Mouse (Mus musculus) forebrain, embryonic 10.5 days (tissue): Measurements from ENCODE around the gene Apela. TPM values are rescaled to one million over a fixed set of nuclear protein-coding genes. Genes with fewer than 3 reads are reported as not detected.
A peak's percentile ranks its signal among the peaks of the same experiment; 100 is the strongest.

ENCODE experiments used
- DNase-seq: peaks from one replicate; pipeline ENCODE4 v3.0.0-alpha.2; 2017; ENCODE audit warnings: low spot score; ENCODE audit errors: extremely low spot score
- H3K27ac ChIP-seq: fragments of 300-500 bp; sonication (generic); 2 replicates; pipeline ENCODE4 v1.5.1; 2016; ENCODE audit warnings: mild to moderate bottlenecking
- H3K27me3 ChIP-seq: fragments of 300-500 bp; sonication (generic); 2 replicates; pipeline ENCODE4 v1.6.1; 2016; ENCODE audit warnings: mild to moderate bottlenecking; ENCODE audit not compliant: poor library complexity, severe bottlenecking
- H3K36me3 ChIP-seq: fragments of 300-500 bp; sonication (generic); replicated peaks from 2 replicates; pipeline ENCODE4 v1.6.1; 2016; ENCODE audit warnings: mild to moderate bottlenecking, moderate library complexity
- H3K4me1 ChIP-seq: fragments of 300-500 bp; sonication (generic); 2 replicates; pipeline ENCODE4 v1.6.1; 2016
- H3K4me3 ChIP-seq: fragments of 300-500 bp; sonication (generic); 2 replicates; pipeline ENCODE4 v1.5.1; 2016; ENCODE audit warnings: mild to moderate bottlenecking, moderate library complexity
- H3K9me3 ChIP-seq: fragments of 300-500 bp; sonication (generic); 2 replicates; pipeline ENCODE4 v1.6.1; 2016; ENCODE audit warnings: mild to moderate bottlenecking, moderate library complexity
- WGBS: fragments of 180-500 bp; shearing (Covaris S2); methylation state at CpG from one replicate; pipeline ENCODE4 v1.1.7; 2016; 5-methylcytosine and 5-hydroxymethylcytosine counted together
- polyA plus RNA-seq: library from polyadenylated mRNA; unstranded; fragments of >200 nt; fragmentation: Nextera tagmentation; extraction: Ambion mirVana; gene quantifications from 2 replicates; pipeline ENCODE4 v1.2.1, GENCODE M21; 2016

Apela gene
- 2.7 and 3.1 TPM in 2 replicates for polyA plus RNA-seq

DNA sequence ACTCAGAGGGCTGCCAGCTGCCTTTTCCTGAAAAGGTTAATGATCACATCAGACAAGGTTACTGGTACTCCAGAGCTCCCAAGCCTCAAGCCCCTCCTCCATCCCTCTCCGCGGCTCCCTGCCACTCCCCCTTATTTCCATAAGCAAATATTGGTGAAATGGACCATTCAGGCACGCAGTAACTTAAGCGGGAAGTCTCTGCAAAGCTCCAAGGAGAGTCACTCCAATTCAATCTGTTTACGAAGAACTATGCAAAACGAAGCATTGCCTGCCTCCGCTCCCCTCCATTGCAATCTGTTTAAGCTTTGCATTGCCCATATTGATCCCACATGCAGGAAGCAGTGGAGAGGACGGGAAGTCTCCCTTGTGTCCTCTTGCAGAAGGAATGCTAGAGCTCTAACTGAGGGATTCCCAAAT lies at the start of gene Apela:
Apela (minus strand) TSS at position 220 of the 417 bp plus-strand sequence.
- peaks cover 46% of the 10 kb centered on the region for H3K4me1 ChIP-seq
- H3K36me3 ChIP-seq: no peaks in the 10 kb centered on the region
- DNase-seq: peak; percentile 46
- WGBS: 1% methylated on average over 8 of the region's 8 CpGs
- H3K4me3 ChIP-seq: peak within 1 kb of the TSS; percentile 49
- H3K27ac ChIP-seq: no peak within 1 kb of the TSS; the same call in 1 of the 2 replicates
- H3K9me3 ChIP-seq: no peaks in the 10 kb centered on the region
- H3K27me3 ChIP-seq: peaks cover 4% of the 10 kb centered on the region; the same call in 1 of the 2 replicates

DNA sequence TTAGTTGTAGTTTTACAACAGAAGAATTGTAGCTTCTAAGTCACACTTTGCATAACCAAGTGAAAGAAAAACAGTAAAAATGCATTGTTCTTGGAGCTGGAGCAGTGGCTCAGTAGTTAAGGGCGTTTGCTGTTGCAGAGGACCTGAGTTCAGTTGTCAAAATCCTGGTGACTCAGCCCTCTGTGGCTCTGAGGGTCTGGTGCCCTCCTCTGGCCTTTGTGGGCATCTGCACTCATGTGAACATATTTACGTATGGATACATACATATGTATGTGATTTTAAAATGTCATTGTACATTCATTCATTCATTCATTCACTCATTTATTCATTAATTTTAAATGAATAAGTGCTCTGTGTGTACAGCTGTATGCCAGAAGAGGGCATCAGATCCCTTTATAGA lies 48.5 kb upstream of the Apela start:
- Histone ChIP-seq H3K4me1 (peaks cover 14% of the 10 kb centered on the region), H3K4me3 (no peak overlapping the region), H3K36me3 (no peaks in the 10 kb centered on the region), H3K27ac (no peak overlapping the region), H3K9me3 (no peaks in the 10 kb centered on the region), H3K27me3 (no peaks in the 10 kb centered on the region)
- DNase-seq: no peak
- whole genome bisulfite sequencing: 81% methylated on average over 2 of the region's 2 CpGs

DNA sequence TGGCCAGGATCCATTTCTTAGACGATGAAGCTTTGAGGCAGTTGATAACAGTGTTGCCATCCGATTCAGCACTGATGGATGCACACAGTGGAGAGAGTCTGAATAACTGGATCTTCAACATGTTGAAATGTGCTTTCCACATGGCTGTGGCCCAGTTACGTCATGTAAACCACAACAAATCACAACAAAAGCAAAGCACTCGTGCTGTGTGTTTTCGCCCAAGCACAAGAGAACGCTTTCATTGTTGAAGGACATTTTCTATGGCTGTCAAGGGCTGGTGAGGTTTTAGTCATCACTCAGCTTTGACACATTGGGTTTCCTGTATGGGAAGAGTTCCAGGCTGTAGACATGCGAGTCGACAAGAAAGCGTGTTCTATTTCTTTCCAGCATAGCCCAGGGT lies 43.6 kb upstream of the Apela start:
- H3K4me1 ChIP-seq: peaks cover 14% of the 10 kb centered on the region
- 93% methylated on average over 9 of the region's 9 CpGs for WGBS
- H3K36me3 ChIP-seq: no peaks in the 10 kb centered on the region
- no peak for DNase-seq
- H3K9me3 ChIP-seq: no peaks in the 10 kb centered on the region
- no peak overlapping the region for H3K27ac ChIP-seq
- H3K4me3 ChIP-seq: no peak overlapping the region
- H3K27me3 ChIP-seq: no peaks in the 10 kb centered on the region

DNA sequence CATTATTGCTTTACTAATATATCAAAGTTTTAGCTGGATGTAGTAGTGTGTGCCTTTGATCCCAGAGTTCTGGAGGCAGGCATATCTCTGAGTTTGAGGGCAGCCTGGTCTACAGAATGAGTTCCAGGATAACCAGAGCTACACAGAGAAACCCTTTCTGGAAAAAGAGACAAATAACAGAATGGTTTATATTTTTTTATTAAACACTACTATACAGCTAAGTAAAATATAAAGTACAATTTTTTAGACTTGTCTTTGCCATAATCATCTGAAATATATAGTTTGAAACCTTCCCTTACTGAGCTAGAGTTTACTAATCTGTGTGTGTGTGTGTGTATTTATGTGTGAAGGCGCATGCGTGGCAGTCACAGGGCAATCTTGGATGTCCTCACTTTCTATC lies 37.6 kb upstream of the Apela start, which contains the start of gene Gm10663:
Gm10663 (plus strand) TSS at position 301 of the 400 bp plus-strand sequence.
- DNase-seq: no peak
- no peaks in the 10 kb centered on the region for H3K36me3 ChIP-seq
- H3K4me1 ChIP-seq: no peaks in the 10 kb centered on the region
- no peak within 1 kb of the TSS for H3K4me3 ChIP-seq
- H3K9me3 ChIP-seq: no peaks in the 10 kb centered on the region
- whole genome bisulfite sequencing: 89% methylated on average over 2 of the region's 2 CpGs
- no peaks in the 10 kb centered on the region for H3K27me3 ChIP-seq
- no peak within 1 kb of the TSS for H3K27ac ChIP-seq

DNA sequence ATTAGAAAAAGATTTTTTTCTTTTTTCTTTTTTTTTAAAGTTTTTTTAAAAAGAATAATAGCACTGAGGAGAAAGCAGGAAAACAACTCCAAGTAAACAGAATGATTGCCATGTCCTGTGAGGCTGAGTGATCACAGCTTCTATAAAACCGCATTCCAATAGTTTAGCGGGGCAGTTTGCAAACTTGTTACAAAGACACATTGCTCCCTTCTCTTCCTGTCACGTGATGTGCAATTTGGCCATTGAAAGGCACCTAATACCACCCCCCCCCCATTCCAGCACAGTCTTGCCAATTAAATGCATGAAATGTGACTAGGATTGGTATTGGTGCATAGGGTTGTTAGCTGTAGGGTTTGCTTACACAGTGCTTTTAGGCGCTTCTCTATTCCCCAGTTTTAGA lies 33.9 kb upstream of the Apela start:
- Histone ChIP-seq H3K4me3 (no peak overlapping the region), H3K9me3 (no peaks in the 10 kb centered on the region), H3K27ac (no peak overlapping the region), H3K27me3 (no peaks in the 10 kb centered on the region), H3K4me1 (peaks cover 9% of the 10 kb centered on the region), H3K36me3 (no peaks in the 10 kb centered on the region)
- no peak for DNase-seq
- WGBS: 84% methylated on average over 4 of the region's 4 CpGs

DNA sequence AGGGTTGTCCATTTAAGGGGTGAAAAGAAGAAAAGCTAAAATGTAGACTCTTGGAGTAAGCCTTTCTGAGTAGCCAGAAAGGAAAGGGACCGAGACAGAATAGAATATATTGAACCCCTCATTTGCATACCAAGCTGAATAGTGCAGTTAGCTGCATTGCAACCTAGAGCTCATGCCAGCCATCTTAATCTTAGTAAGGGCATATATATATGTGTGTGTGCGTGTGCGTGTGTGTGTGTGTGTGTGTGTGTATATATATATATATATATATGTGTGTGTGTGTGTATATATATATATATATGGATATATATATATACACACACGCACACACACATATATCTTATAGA lies 31.3 kb upstream of the Apela start:
- H3K9me3 ChIP-seq: no peaks in the 10 kb centered on the region
- H3K4me1 ChIP-seq: peaks cover 9% of the 10 kb centered on the region
- no peaks in the 10 kb centered on the region for H3K27me3 ChIP-seq
- H3K27ac ChIP-seq: peak overlapping the region; percentile 67; the same call in 1 of the 2 replicates
- DNase-seq: no peak
- H3K36me3 ChIP-seq: no peaks in the 10 kb centered on the region
- H3K4me3 ChIP-seq: no peak overlapping the region
- 63% methylated on average over 4 of the region's 4 CpGs for WGBS

DNA sequence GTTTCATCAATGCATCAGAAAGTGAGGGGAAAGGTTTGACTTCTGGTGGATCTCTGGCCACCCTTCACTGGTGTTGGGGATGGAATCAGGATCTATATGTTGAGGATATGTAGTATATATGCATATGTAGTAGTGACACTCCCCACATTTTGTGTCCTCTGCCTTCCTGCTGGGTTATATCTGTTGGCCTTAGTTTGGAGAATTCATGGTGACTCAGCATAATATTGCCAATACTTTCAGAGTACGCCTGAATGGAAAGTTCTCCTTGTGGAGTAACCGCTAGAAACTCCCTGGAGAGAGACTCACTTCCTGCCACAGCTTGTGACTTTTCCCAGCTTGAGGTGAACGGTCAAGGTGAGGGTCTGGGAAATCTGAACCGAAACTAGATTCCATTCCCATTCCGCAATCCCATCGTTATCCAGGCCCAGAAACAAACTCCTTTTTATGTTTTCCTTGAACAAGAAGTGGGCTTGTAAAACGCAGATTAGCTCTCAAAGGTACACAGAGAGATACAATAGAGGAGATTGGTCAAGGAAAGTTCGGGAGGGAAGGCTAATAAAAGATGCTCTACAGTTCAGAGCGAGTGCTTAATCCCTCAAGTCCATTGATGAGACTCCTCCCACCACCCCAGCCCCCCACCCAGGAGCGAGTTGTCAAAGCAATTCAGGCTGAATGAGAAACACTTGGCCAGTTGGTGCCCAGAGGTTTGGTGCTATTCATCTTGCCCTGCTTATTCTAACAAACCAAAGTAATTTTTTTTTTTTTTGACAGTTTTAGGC lies 30.7 kb upstream of the Apela start:
- Histone ChIP-seq H3K4me3 (no peak overlapping the region), H3K9me3 (no peaks in the 10 kb centered on the region), H3K27me3 (no peaks in the 10 kb centered on the region), H3K27ac (peak overlapping the region; percentile 67), H3K4me1 (peaks cover 9% of the 10 kb centered on the region), H3K36me3 (no peaks in the 10 kb centered on the region)
- 22% methylated on average over 10 of the region's 10 CpGs for WGBS
- peak; percentile 36 for DNase-seq

DNA sequence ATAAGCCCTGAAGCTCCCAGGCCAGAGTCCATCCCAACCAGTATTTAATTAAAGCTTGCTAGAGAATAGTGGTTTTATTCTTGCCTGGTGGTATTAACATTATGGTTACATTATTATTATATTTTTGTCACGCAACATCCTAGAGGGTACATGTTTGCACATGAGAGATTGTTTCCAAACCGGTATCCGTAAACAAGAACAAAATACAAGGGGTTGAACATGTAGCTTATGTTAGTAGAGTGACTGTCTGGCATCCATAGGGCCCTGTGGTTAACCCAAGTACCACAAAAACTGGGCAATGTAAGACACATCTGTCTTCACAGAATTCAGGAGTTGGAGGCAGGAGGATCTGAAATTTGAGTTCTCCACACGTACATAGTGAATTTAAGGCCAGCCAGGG lies 29.9 kb upstream of the Apela start:
- whole genome bisulfite sequencing: 93% methylated on average over 4 of the region's 4 CpGs
- no peak for DNase-seq
- H3K36me3 ChIP-seq: no peaks in the 10 kb centered on the region
- no peaks in the 10 kb centered on the region for H3K9me3 ChIP-seq
- H3K27me3 ChIP-seq: no peaks in the 10 kb centered on the region
- H3K4me3 ChIP-seq: no peak overlapping the region
- H3K27ac ChIP-seq: no peak overlapping the region
- H3K4me1 ChIP-seq: peaks cover 9% of the 10 kb centered on the region

DNA sequence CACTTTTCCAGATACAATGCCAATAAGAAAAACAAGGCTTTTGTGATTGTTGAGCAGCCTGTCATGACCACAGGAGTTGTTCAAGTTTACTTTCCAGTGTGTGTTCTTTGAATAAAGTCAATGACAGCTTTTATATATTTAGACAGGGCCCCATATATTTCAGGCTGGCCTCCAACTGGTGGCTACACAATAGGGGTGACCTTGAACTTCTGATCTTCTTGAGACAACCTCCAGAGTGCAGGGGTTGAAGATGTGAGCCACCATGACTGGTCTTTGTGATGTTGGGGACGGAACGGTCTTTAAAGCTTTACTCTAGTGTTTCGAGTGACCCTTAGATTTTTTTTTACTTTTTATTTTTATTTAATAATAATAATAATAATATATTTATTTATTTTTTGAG lies 28.5 kb upstream of the Apela start:
- H3K4me1 ChIP-seq: peaks cover 9% of the 10 kb centered on the region
- no peaks in the 10 kb centered on the region for H3K27me3 ChIP-seq
- no peak for DNase-seq
- 89% methylated on average over 3 of the region's 3 CpGs for WGBS
- no peak overlapping the region for H3K27ac ChIP-seq
- H3K36me3 ChIP-seq: no peaks in the 10 kb centered on the region
- no peak overlapping the region for H3K4me3 ChIP-seq
- H3K9me3 ChIP-seq: no peaks in the 10 kb centered on the region

DNA sequence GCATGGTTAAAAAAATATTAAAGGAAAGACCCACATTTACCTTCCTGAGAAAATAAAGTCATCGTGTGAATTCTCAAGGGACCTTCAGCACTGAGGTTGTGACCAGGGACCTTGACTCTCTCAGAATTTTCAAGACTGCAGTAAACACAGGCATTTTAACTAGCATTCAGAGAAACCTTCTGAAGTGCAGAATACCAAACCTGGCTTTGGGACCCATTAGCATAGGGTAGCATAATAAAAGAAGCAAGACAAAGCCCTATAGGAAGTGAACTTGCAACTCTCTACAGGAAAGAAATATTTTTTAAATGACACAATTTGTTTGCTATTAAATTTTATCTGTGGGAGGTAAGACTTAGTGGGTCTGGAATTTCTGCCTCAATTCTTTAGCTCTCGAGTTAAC lies 26.9 kb upstream of the Apela start:
- DNase-seq: no peak
- 73% methylated on average over 2 of the region's 2 CpGs for WGBS
- peaks cover 9% of the 10 kb centered on the region for H3K4me1 ChIP-seq
- no peaks in the 10 kb centered on the region for H3K36me3 ChIP-seq
- H3K9me3 ChIP-seq: no peaks in the 10 kb centered on the region
- no peak overlapping the region for H3K4me3 ChIP-seq
- no peaks in the 10 kb centered on the region for H3K27me3 ChIP-seq
- no peak overlapping the region for H3K27ac ChIP-seq

DNA sequence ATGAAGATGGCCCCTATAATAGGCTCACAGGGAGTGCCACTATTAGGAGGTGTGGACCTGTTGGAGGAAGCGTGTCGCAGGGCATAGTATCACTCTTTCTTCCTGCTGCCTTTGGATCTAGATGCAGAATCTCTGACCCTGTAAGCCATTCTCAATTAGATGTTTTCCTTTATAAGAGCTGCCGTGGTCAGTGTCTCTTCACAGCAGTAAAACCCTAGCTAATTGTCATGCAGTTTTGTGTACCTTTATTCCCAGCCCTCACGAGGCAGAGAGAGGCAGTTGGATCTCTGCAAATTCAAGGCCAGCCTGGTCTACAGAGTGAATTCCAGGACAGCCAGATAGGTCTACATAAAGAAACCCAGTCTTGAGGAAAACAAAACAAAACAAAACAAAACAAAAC lies 25.1 kb upstream of the Apela start:
- no peak for DNase-seq
- Histone ChIP-seq H3K27ac (no peak overlapping the region), H3K4me1 (no peaks in the 10 kb centered on the region), H3K36me3 (no peaks in the 10 kb centered on the region), H3K9me3 (no peaks in the 10 kb centered on the region), H3K4me3 (no peak overlapping the region), H3K27me3 (no peaks in the 10 kb centered on the region)
- WGBS: 78% methylated on average over 4 of the region's 4 CpGs

DNA sequence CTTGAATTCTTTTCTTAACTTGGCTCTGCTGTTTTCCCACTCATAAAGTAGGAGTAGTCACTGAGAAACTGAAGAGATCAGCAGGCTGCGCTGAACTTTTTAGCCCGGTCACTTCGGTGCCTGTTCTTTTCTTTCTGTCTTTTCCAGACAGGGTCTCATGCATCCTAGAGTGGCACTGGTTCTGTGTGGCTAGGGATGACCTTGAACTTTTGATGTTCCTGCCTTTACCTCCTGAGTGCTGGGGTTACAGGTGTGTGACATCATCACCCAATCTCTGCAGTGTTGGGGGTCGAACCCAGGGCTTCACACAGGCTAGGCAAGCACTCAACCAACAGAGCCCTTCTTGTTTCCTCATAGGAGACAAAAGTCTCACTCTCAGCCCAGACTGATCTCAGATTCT lies 19.6 kb upstream of the Apela start:
- 95% methylated on average over 4 of the region's 4 CpGs for WGBS
- DNase-seq: no peak

DNA sequence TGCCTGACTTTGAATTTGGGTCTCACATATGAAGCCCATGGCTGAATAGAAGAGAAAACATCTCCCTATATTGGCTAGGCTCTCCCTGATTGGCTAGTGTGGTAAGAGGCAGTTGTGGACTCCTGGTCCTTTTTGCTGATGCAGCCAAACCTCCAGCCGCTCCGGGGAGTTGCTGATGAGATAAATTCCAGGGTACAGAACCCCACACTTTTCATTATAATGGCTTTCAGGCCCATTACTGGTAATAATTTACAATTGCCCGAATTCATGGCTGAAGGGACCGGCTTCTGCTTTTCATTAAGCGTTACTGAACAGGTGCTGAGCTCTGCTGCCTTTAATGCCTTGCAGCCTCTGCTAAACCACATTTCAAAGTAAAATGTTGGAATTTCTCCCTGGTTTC lies 16.8 kb upstream of the Apela start:
- H3K27ac ChIP-seq: no peak overlapping the region
- no peaks in the 10 kb centered on the region for H3K9me3 ChIP-seq
- no peaks in the 10 kb centered on the region for H3K4me1 ChIP-seq
- H3K36me3 ChIP-seq: no peaks in the 10 kb centered on the region
- no peak for DNase-seq
- H3K27me3 ChIP-seq: no peaks in the 10 kb centered on the region
- WGBS: 66% methylated on average over 5 of the region's 5 CpGs
- H3K4me3 ChIP-seq: no peak overlapping the region

More for the DNA sequence above, 19.6 kb upstream of the Apela start:
- Histone ChIP-seq H3K36me3 (no peaks in the 10 kb centered on the region), H3K27me3 (no peaks in the 10 kb centered on the region), H3K4me3 (no peak overlapping the region), H3K27ac (no peak overlapping the region), H3K4me1 (no peaks in the 10 kb centered on the region), H3K9me3 (no peaks in the 10 kb centered on the region)
